In the genomic region with DNA sequence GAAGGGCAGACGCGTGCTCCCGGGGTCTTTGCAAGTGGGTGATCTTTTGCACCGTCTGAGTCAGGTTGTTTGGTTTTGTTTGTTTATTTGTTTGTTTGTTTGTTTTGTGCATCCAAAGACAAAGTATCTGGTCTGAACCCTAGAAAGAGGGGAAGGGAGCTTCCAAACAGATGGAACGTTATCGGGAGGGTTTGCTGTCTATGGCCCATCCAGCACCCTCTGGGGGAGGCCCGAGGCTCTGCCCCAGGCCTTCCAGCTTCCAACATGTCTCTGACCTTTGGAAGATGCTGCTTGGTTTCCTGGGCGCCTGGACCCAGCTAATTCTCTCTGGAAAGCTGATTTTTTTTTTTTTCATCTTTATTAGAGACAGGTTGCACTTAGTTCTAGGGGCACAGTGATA, we compare ENCODE assay signal across 10 mouse cellular contexts. TPM values are rescaled to one million over a fixed set of nuclear protein-coding genes. Genes with fewer than 3 reads are reported as not detected.
DNase-seq lines count a peak whose midpoint lies in the region; ATAC-seq and TF ChIP-seq lines count a peak whose summit lies in the region.
"Had no signal": no experiment of that assay in that cellular context is flagged by ENCODE, and none has a peak within 500 bp of the region (broad histone marks: within the 10 kb centered on the region; RNA-seq: fewer than 3 reads in every experiment).

No protein-coding gene starts in this region.

- 0 out of 2 replicates have a peak, but pooled peaks cover 4% of the 10 kb centered on the region for H3K9me3 ChIP-seq in liver, embryonic 11.5 days (ENCODE audit: control insufficient read depth, low read length)
- H3K9me3 ChIP-seq in forebrain, embryonic 10.5 days = peaks cover 10% of the 10 kb centered on the region
- H3K9me3 ChIP-seq in intestine, postnatal 0 days (ENCODE audit: control insufficient read depth) = no peaks in the 10 kb centered on the region

- H3K4me3 ChIP-seq in liver, embryonic 11.5 days (ENCODE audit: low read depth, low read length) = 0 out of 2 replicates have a peak overlapping the region, but pooled peaks have one; percentile 66
- peak overlapping the region; percentile 80 for H3K4me3 ChIP-seq in forebrain, embryonic 10.5 days
- no peak overlapping the region for H3K4me3 ChIP-seq in intestine, postnatal 0 days (ENCODE audit: low read depth, low read length)
- H3K4me3 ChIP-seq in olfactory bulb, adult 2 months (ENCODE audit: insufficient read depth, low read depth, low read length) = peak overlapping the region; percentile 69

- H3K27me3 ChIP-seq in liver, embryonic 11.5 days (replicated peaks; ENCODE audit: control insufficient read depth, insufficient read depth, low read length) = peaks cover 43% of the 10 kb centered on the region
- peaks cover 72% of the 10 kb centered on the region for H3K27me3 ChIP-seq in forebrain, embryonic 10.5 days (ENCODE audit: poor library complexity, severe bottlenecking)
- H3K27me3 ChIP-seq in intestine, postnatal 0 days (replicated peaks; ENCODE audit: control insufficient read depth, insufficient read depth, low read length) = peaks cover 25% of the 10 kb centered on the region

- H3K4me1 ChIP-seq in liver, embryonic 11.5 days (replicated peaks; ENCODE audit: control insufficient read depth, insufficient read depth, low read length) = no peaks in the 10 kb centered on the region
- peaks cover 28% of the 10 kb centered on the region for H3K4me1 ChIP-seq in forebrain, embryonic 10.5 days
- H3K4me1 ChIP-seq in intestine, postnatal 0 days (replicated peaks; ENCODE audit: control insufficient read depth, insufficient read depth, low read length) = 0 out of 2 replicates have a peak, but pooled peaks cover 3% of the 10 kb centered on the region
- peaks cover 13% of the 10 kb centered on the region for H3K4me1 ChIP-seq in olfactory bulb, adult 2 months (ENCODE audit: control insufficient read depth, insufficient read depth, low read length)

- no peak for DNase-seq in liver, embryonic 11.5 days (ENCODE audit: low spot score)
- DNase-seq in liver = no peak
- DNase-seq in forebrain, embryonic 10.5 days (ENCODE audit: extremely low spot score, low spot score) = no peak
- DNase-seq in B cell, adult 2 months = no peak
- no peak for DNase-seq in heart, adult 8-10 months (ENCODE audit: low spot score)

- TF ChIP-seq POLR2A in olfactory bulb, adult 2 months (IDR thresholded peaks at IDR 0.05; ENCODE audit: insufficient read depth, low read depth, low read length) = no peak

- H3K36me3 ChIP-seq in liver, embryonic 11.5 days (ENCODE audit: control insufficient read depth, insufficient read depth, low read length) = no peaks in the 10 kb centered on the region
- H3K36me3 ChIP-seq in forebrain, embryonic 10.5 days (replicated peaks) = no peaks in the 10 kb centered on the region
- H3K36me3 ChIP-seq in intestine, postnatal 0 days (ENCODE audit: control insufficient read depth, insufficient read depth) = no peaks in the 10 kb centered on the region

- 21% methylated on average over 8 of the region's 8 CpGs for WGBS in liver, embryonic 11.5 days
- WGBS in forebrain, embryonic 10.5 days = 12% methylated on average over 8 of the region's 8 CpGs
- 29% methylated on average over 8 of the region's 8 CpGs for WGBS in intestine, postnatal 0 days
- 21% methylated on average over 8 of the region's 8 CpGs for WGBS in olfactory bulb, adult 2 months

- H3K9ac ChIP-seq in liver, embryonic 11.5 days (ENCODE audit: low read depth, low read length) = no peak overlapping the region
- no peak overlapping the region for H3K9ac ChIP-seq in intestine, postnatal 0 days (ENCODE audit: low read depth, low read length)

- H3K4me2 ChIP-seq in liver, embryonic 11.5 days = no peak overlapping the region
- peak overlapping the region; percentile 99; the same call in 1 of the 2 replicates for H3K4me2 ChIP-seq in intestine, postnatal 0 days (replicated peaks; ENCODE audit: low read depth)

- H3K27ac ChIP-seq in liver, embryonic 11.5 days (ENCODE audit: low read depth, low read length) = no peak overlapping the region
- no peak overlapping the region for H3K27ac ChIP-seq in forebrain, embryonic 10.5 days
- no peak overlapping the region for H3K27ac ChIP-seq in intestine, postnatal 0 days (ENCODE audit: low read depth, low read length)
- H3K27ac ChIP-seq in olfactory bulb, adult 2 months (ENCODE audit: insufficient read depth, low read depth, low read length) = no peak overlapping the region

- no peak for TF ChIP-seq CTCF in intestine, postnatal 0 days (IDR thresholded peaks at IDR 0.05; ENCODE audit: low read depth)
- TF ChIP-seq CTCF in olfactory bulb, adult 2 months (IDR thresholded peaks at IDR 0.05; ENCODE audit: insufficient read depth, low read depth, low read length) = no peak

- ATAC-seq in liver, embryonic 11.5 days (replicated peaks; ENCODE audit: low FRiP score) = no peak
- no peak for ATAC-seq in intestine, postnatal 0 days

RNA-seq across cellular contexts. Expression of a gene that starts 1.4 kb away (rescaled TPM):
- polyA plus RNA-seq in liver, embryonic 11.5 days (2014; fragmentation: Nextera tagmentation; extraction: Ambion mirVana) = 4.5 and 4.6 TPM in 2 replicates
- 4.1 and 5.2 TPM in 2 replicates for polyA plus RNA-seq in forebrain, embryonic 10.5 days (2016; fragmentation: Nextera tagmentation; extraction: Ambion mirVana)
- polyA plus RNA-seq in intestine, postnatal 0 days (2015; fragmentation: Nextera tagmentation; extraction: Ambion mirVana) = 2.4 and 2.6 TPM in 2 replicates
- not detected in 2 replicates for polyA plus RNA-seq in olfactory bulb, adult 2 months (2012; ENCODE audit: insufficient read depth, insufficient read length, low replicate concordance, missing spikeins)
- total RNA-seq in heart, adult 8-10 months (2022) = 1 to 10 TPM; 1.3 to 3.0 (median 2.0) TPM

RNA-seq across cellular contexts. Expression of a gene that starts 22.4 kb away (rescaled TPM):
- polyA plus RNA-seq in liver, embryonic 11.5 days (2014; fragmentation: Nextera tagmentation; extraction: Ambion mirVana) = not detected in 2 replicates
- polyA plus RNA-seq in forebrain, embryonic 10.5 days (2016; fragmentation: Nextera tagmentation; extraction: Ambion mirVana) = not detected in 2 replicates
- polyA plus RNA-seq in intestine, postnatal 0 days (2015; fragmentation: Nextera tagmentation; extraction: Ambion mirVana) = 0.43 and 0.95 TPM in 2 replicates
- not detected in 2 replicates for polyA plus RNA-seq in olfactory bulb, adult 2 months (2012; ENCODE audit: insufficient read depth, insufficient read length, low replicate concordance, missing spikeins)
- not detected for total RNA-seq in heart, adult 8-10 months (2022)
- total RNA-seq: left cerebral cortex, postnatal 14 days had no signal
- polyA plus RNA-seq: heart, embryonic 11.5 days; urinary bladder, adult 2 months had no signal

RNA-seq across cellular contexts. Expression of a gene that starts 36.0 kb away (rescaled TPM):
- polyA plus RNA-seq in liver, embryonic 11.5 days (2014; fragmentation: Nextera tagmentation; extraction: Ambion mirVana) = not detected in 2 replicates
- polyA plus RNA-seq in forebrain, embryonic 10.5 days (2016; fragmentation: Nextera tagmentation; extraction: Ambion mirVana) = not detected in 2 replicates
- not detected in 2 replicates for polyA plus RNA-seq in intestine, postnatal 0 days (2015; fragmentation: Nextera tagmentation; extraction: Ambion mirVana)
- polyA plus RNA-seq in olfactory bulb, adult 2 months (2012; ENCODE audit: insufficient read depth, insufficient read length, low replicate concordance, missing spikeins) = not detected in 2 replicates
- not detected for total RNA-seq in heart, adult 8-10 months (2022)
- total RNA-seq: left cerebral cortex, postnatal 14 days had no signal
- polyA plus RNA-seq: heart, embryonic 11.5 days; urinary bladder, adult 2 months had no signal

RNA-seq across cellular contexts. Expression of a gene that starts 41.9 kb away (rescaled TPM):
- 1.2 and 1.5 TPM in 2 replicates for polyA plus RNA-seq in liver, embryonic 11.5 days (2014; fragmentation: Nextera tagmentation; extraction: Ambion mirVana)
- 1.8 and 1.9 TPM in 2 replicates for polyA plus RNA-seq in forebrain, embryonic 10.5 days (2016; fragmentation: Nextera tagmentation; extraction: Ambion mirVana)
- 2.6 and 3.0 TPM in 2 replicates for polyA plus RNA-seq in intestine, postnatal 0 days (2015; fragmentation: Nextera tagmentation; extraction: Ambion mirVana)
- not detected in 2 replicates for polyA plus RNA-seq in olfactory bulb, adult 2 months (2012; ENCODE audit: insufficient read depth, insufficient read length, low replicate concordance, missing spikeins)
- 1 to 10 TPM; 2.4 to 4.5 (median 4.1) TPM for total RNA-seq in heart, adult 8-10 months (2022)
